Mouse (Mus musculus) left cerebral cortex, postnatal 4 days (tissue): ENCODE results near the gene Naxd. TPM values are rescaled to one million over a fixed set of nuclear protein-coding genes. Genes with fewer than 3 reads are reported as not detected.
A peak's percentile ranks its signal among the peaks of the same experiment; 100 is the strongest.
"Not testable (repeated sequence)": the region's sequence is repeated elsewhere in the genome, so short reads cannot be mapped to it uniquely, and the experiment has no call there.

Source experiments
- DNase-seq: peaks from one replicate; pipeline ENCODE4 v3.0.0-alpha.2; 2022
- intact Hi-C: fragments of 180-260 bp; cut with DNase I; formaldehyde crosslinking; loops from one replicate; pipeline ENCODE4 v1.15.1; 2025
- total RNA-seq, 2 experiments: library from RNA; stranded (reverse); gene quantifications; 2 replicates each; pipeline ENCODE4 v1.2.3; 2021

Naxd gene
- total RNA-seq, 2 experiments from 2014 or later, result 62.9 to 68.7 TPM

DNA sequence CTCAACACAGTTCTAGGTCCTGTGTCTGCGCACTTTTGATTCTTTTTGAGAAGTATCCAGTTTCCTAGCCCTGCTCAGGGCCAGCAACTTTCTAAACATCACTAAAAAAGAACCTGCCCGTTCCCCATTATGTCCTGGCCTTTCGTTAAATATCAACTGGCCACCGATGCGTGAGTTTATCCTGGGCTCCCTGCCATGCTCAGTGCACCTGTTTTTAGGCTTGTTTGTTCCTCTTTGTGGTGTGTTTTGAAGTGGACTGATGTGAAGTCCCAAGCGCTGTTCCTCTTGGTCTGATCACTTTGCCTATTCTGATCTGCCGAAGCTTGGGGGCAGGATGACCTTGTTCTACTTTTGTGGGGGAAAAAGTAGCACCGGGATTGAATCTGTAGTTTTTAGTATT, 26.0 kb upstream of the Naxd start:
- no peak for DNase-seq
- intact Hi-C loops, result no loop called here

DNA sequence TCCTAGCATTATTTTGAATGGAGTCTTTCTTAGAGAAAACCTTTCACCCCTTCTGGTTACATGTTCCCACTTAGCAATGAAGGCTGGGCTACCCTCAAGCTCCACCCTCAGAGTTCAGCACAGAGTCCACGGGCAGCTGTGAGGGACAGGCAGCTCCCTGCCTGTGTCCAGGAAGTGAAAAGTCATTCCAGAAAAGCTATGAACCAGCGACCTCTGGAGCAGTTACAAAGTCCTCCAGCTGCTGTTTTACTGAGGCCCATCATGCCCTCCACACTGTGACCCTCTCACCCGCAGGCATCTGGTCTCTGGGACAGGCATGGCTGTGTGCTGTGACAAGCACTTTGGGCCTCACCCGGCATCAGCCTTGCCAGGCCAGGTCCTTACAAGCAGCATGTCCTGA, 24.2 kb upstream of the Naxd start:
- no peak for DNase-seq
- intact Hi-C loops, result no loop called here

DNA sequence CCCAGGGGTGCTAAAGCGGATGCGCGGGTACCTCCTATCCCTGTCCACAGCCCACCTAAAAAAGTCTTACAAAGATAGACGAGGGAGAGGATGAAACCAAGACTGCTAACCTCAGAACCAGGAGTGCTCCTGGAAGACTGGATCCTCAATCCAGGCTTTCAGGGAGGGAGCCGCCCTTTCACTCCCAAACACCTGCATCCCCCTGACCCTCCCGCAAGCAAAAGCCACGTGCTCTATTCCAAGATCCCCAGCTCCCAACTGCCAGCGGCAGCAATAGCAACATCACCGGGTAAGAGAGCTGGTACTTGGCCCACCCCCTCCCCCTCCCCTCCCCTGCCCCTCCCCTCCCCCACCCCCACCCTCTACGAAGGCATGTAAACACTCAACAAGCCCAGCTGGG, 21.9 kb upstream of the Naxd start:
- intact Hi-C loops, result no loop called here

DNA sequence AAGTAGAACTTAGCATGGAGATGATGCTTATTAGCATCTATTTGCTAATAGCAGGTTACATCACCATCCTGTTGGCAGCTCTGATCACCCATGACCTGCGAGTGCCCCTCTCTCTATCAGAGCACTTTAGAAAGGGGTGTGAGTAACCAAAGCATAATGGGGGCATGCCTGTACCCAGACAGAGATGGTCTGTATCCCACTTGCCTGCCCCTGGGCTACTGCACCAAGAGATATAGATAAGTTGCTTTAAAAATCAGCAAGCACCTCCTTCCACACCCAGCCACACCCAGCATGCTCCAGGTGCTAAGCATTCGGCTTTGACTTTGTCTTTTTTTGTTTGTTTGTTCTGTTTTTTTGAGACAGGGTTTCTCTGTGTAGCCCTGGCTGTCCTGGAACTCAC, 21.4 kb upstream of the Naxd start:
- DNase-seq, result no peak
- intact Hi-C loops, result no loop called here

More for the DNA sequence above, 21.9 kb upstream of the Naxd start:
- DNase-seq, result no peak

DNA sequence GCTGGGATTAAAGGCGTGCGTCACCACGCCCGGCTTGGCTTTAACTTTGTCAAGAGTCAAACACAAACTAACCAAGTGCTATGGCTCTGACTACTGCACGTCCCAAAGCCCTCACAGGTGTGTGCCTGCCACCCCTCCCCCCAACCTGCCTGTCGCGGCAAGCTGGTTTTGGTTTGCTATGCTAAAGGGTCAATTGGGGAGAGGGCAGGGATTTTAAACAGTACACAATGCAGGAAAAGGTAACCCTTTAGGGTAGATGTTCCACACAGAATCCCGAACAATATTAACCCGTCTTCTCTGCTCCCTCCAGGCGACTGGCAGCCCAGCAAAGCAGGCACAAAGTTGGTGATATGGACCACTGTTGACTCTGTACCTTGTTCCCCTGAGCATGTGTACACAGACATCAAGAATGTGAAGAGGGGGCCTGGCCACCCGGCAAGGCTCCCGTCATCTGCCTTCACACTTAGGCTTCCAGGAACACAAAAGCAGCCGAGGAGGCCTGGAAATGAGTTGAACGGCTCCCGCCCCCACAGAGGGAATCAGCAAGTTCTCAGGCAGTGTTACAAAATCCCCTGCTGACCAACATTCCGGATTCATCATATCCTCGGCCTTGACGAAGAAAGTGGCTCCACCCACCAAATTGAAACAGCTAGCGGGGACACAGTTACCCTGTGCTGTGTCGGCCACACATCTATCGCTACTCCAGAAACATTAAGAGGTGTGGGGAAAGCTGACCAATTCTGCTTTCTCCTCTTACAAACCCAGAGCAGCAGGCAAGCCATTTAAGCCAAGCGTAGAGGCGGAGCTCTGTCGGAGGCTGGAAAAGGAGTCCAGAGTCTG, 20.7 kb upstream of the Naxd start:
- intact Hi-C loops, result no loop called here
- DNase-seq, result no peak

DNA sequence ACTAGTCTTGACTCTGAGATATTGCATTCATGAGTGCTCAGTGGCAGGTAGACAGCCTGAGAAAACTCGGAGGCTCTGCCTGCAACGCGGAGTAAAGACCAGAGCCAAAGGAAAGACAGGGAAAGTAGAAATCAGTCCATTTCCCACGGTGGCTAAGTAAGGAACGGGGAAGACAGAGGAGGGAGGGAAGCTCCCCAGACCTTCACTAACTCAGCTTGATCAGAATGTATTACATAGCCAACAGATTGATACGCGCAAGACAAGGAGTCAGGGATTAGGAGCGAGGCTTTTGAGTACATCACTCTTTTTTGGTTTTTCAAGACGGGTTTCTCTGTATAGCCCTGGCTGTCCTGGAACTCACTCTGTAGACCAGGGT, 20.1 kb upstream of the Naxd start:
- no peak for DNase-seq
- intact Hi-C loops, result no loop called here

DNA sequence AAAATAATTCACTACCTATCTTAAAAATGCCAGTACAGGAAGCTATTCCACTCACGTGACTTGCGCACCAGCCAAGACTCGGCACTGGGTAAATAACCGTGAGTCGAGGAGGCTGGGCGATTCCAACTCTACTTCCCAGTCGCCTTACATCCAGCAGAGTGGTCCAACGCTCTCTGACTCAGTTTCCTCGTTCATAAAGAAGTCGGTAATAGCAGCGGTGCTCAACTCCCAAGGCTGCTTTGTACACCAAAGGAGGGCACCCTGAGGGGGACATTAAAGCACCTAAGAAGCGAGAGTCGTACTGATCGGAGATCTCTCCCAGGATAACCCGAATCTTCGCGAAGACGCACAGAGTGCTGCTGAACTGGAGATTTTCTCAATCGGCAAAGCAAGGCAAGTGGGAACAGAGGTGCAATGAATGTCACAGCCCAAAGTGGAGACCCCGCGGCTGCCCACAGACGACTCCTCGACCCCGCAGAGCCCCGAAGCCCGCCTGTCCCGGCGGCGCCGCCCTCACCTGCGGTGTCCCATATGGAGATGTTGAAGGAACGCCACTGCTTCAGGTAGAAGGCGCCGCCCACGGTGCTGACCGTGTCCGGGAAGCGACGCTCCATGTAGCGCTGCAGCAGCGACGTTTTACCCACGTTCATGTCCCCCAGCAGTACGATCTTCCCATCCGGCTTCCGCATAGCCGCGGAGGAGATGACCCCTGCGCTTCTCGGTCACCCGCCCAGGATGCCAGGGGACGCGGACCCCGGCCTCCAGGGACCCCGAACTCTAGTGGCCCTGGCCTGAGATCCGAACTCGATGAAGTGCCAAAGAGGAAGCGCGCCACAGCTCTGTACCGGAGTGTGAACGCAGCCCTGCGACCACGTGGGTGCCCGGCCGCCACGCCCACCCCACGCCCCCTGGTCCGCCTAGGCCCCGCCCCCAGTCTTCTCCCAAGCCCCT, 19.2 kb upstream of the Naxd start, which contains the start of gene Rab20:
Rab20 (minus strand) TSS at position 900 of the 951 bp plus-strand sequence.
- DNase-seq, result peak; percentile 60
- intact Hi-C loops, result no loop called here

DNA sequence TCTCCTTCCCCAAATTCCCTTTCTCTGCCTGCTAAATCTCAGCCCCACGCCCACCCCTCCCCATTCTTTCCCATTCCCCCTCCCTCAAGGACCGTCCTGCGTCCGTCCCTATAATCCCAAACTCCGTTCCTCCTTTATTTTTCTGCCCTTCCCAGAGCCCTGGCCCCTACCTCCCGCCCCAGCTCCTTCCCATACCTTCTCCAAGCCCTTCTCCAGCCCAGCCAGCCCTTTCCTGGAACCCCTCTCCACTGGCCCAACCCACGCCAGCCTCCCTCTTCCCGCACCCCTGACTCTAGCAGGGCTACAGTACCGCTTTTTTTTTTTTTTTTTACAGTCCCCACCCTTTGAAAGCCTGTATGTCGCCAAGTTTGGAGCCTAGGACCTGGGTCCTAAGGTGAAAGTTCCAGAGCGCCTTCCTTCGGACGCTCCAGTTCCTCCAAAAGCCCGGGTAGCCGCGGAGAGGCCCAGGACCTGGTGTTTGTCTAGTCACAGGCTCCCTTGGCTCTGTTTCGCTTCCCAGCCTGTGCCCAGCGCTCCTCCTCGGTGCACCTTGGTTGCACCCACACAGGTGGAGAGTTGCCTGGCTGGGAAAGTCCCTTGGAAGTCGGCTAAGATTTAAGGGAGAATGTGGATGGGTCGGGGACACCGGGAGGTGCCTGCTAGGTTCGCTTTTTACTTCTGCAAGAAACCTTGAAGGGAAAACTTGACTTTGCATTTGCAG, 18.3 kb upstream of the Naxd start:
- intact Hi-C loops, result no loop called here
- DNase-seq, result no peak

DNA sequence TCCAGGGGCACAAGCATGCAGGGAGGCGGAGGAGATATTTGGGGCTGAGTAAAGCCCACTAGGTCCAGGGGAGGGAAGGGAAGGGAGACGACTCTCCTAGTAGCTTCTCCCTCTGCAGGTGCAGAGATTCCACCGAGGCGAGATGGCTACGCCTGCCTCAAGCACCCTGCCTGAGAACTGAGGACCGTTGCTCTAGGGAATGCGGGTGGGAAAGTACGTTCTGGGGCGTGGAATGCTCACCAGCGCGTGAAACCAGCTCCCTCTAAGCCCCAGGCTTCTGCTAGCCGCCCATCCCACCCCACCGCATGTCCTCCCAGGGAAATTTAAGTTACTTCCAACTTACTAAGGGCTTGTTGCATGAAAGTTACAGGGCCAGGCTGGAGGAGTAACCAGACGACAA, 17.7 kb upstream of the Naxd start:
- intact Hi-C loops, result no loop called here
- DNase-seq, result no peak

DNA sequence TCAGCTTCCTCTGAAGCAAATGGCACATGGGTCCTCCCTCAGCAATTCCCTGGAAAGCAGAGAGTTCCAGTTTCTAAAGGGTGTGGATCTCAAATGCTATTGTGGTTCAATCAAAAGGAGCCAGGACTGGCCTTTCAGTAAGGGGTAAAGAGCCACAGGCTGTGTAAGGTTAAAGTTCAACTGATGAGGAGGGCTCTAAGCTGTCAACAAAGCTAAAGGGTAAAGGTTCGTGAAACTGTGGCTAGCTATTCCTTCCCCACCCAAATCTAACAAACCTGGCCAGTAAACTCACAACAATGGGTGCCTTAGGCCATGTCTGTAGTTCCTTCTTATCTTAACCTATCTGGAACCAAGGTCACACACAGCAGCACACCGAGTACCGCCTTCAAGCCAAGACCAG, 15.4 kb upstream of the Naxd start:
- DNase-seq, result no peak
- intact Hi-C loops, result loop anchor here (5.0 to 10.0 kb wide), 2 partner anchors 57 to 235 kb away; no protein-coding TSS in a partner anchor

DNA sequence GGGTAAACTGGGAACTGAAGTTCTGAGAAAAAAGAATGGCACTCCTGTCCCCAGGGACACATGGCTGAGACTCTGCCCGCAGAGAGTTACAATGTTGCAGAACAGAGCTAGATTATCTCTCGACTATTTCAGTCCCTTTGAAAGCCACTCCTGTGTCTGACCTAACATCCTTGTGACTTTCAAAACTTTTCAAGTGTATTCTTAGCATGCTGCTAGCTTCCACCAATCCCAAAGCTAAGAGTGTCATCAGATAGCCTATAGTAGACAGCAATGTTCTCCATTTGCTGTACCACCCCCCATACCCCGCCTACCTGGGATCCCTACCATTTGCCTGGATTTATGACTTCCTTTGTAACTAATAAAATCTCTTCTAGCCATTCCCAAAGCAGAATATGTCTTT, 14.8 kb upstream of the Naxd start:
- intact Hi-C loops, result loop anchor here (5.0 to 10.0 kb wide), 2 partner anchors 58 to 235 kb away; no protein-coding TSS in a partner anchor
- DNase-seq, result no peak

DNA sequence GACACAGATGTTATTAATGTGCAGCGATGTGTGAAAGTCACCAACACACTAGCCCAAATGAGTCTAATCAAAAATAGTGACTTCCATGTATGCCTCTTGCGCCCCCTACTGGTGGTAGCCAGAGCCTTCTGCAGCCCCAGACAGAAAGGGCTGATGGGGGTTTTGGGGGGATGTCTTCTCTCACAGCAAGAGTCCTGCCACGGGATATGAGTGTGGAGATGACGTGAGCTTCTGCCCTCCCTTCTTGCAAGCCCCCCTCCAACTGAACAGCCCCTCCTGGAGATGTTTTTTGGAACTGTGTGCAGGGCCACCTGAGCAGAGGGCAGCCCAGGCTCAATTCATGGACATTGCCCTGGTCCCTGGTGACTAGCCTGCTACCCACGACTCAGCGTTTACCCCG, 11.2 kb upstream of the Naxd start:
- intact Hi-C loops, result loop anchor here (10.0 kb wide), 1 partner anchor 61 kb away; no protein-coding TSS in a partner anchor
- peak; percentile 76 for DNase-seq

DNA sequence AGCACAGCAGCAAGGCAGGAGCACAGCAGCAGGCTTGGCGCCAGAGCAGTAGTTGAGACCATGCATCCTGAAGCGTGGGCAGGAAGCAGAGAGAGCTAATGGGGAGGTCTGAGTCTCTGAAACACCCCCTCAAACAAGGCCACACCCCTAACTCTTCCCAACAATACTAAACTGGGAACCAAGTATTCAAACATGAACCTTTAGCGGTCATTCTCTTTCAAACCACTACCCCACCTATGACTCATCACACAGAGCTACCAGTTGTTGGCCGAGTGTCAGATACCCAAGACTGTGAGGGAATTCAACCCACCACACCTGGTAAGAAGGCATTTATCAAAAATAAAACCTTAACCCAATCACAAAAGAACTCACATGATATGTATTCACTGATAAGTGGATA, 10.1 kb upstream of the Naxd start:
- DNase-seq, result no peak
- intact Hi-C loops, result loop anchor here (10.0 kb wide), 1 partner anchor 62 kb away; no protein-coding TSS in a partner anchor

DNA sequence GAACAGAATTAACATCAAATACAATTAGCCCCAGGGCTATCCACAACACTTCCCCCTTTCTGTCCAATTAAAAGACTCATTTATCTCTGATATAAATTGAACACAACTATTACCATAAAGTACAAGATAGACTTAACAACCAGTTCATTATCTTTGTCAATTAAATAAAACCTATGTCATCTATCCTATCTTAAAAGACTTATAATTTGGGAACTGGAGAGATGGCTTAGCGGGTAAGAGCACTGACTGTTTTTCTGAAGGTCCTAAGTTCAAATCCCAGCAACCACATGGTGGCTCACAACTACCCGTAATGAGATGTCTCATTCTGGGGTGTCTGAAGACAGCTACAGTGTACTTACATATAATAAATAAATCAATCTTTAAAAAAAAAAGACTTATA, 5.0 kb upstream of the Naxd start:
- intact Hi-C loops, DNase-seq: not testable (repeated sequence)

DNA sequence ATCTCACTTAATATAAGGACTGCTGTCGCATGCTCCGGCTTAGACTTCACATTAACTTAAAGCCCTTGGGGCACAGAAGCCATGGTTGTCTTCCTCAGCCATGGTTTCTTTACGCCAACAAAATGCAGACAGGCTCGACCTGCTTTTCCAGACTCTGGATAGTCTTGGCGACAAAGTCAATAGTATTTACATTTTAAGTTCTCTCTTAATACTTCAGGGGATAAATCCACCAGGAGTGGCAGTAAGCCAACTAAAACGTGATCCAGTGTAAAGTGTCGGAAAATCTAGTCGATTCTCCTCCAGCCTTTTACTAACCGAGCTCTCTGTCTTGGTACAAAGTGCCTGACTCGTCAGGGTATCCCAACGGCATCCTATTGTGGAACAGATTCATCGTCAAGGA, 975 bp downstream of the Naxd start:
- no peak for DNase-seq
- intact Hi-C loops, result no loop called here

DNA sequence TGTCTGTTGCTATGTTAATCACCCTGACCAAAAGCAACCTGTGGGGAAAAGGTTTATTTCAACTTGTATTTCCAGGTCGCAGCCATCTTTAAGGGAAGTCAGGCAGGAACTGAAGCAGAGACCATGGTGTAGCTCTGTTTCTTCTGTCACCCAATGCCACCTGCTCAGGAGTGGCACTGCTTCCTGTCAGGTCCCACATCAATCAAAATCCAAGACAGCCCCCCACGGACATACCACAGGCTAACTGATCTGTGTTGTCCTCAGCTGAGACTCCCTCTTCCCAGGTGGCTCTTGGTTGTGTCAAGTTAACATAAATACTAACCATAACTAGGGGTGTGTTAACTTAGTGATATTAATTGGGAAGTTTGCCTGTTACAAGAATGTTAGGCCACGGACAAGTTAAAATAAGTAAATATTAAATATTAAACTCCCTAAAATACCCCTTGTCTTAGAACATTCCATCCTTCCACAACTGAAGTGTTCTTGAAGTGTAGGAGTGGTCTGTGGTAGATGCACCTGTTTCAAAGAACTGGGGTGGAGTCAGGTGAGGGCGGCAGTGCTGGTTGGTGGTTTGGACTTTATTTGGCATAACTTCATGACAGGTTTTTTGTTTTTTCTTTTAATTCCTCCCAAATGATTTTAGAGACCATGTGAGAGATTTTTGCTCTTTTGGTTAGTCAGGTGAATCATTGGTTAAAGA, 1.6 kb downstream of the Naxd start:
- no peak for DNase-seq
- intact Hi-C loops, result no loop called here

DNA sequence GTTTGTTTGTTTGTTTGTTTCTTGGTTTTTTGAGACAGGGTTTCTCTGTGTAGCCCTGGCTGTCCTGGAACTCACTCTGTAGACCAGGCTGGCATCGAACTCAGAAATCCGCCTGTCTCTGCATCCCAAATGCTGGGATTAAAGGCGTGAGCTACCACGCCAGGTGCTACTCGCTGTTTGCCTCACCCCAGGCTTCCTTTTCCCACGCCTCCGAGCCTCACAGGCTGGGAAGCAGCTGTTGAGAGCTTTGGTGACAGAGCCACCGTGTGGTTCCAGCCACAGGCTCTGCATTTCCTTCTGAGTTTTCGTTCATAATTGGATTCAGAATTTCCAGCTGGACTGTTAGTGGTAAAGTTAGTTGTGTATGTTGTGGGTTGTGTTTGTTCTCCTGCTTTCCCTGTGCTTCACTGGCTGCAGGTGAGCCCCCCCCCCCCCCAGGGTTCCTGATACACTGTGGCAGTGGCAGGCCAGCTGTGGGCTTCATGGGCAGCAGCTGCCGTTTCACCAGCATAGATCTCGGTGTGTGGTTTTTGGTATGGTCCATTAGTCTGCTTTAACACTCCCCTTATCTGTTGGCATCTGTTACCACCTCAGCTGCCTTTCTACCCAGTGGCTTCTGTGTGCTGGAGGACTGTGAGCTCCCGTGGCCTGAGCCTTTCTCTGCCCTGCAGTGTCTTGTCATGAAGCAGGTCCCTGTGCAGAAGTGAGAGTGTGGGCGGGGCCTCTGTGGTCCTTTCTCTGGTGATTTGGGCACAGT, 6.3 kb downstream of the Naxd start:
- DNase-seq, result no peak
- intact Hi-C loops, result no loop called here

DNA sequence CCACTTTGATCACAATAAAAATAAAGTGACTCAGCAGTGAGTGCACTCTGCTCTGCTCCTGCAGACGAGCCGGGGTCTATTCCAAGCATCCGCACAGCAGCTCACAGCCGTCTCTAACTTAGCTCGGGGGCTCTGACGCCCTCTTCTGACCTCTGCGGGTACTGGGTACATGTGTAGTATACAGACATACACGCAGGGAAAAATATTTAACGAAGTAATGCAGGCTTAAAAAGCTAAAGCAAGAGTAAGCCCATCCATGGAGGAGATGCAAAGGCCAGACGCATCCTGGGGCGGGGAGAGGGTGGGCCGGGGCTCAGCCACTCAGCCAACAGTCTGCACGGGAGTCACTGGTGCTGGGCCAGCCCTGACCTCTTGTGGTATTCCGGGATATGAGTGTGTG, 8.8 kb downstream of the Naxd start:
- intact Hi-C loops, result no loop called here
- no peak for DNase-seq

DNA sequence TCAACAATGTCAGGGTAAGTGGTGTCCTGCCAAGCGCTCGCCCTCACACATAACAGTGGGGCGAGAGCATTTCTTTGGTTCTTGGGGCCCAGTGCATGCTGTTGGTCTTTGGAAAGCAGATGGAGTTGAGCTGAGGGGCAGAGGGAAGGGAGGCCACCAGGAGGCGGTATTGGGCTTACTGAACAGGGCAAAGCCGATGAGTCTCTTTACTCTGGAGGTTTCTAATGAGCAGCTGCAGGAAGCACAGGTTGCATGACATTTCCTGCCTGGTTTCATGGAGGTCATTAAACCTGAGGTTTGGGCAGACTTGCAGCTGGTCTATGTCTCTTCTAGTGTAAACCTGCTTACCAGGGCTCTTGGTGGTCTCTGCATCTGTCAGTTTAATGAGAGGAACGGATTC, 9.5 kb downstream of the Naxd start:
- intact Hi-C loops, result no loop called here
- DNase-seq, result peak; percentile 67
